Mouse (Mus musculus): ENCODE measurements at regions not wholly inside any gene's neighbourhood (a gene's known extent, or its start where the extent isn't known, plus 50 kb on each side); places are given as distances from the start of the nearest gene placed in this dataset.

DNA sequence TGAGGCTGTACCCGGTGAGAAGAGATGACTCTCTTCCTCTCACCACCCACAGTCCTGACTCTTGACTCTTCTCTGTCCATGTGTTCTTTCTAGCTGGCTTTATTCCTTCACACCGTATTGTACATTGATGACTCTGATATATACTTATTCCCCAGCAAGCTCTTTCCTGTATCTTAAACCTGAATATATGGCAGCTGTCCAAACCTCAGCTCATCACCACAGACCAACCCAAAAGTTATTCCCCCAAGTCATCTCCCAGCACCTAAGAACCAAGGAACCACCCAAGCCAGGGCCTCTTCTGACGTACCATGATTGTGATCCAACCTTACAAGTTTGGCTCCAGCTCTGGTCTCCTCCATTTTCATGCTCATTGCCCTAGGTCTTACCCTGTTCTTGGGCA, 99.1 kb upstream of the Prdm1 start:
- Histone ChIP-seq H3K27me3 (ENCODE audit: insufficient read depth, low read length) (no peaks in the 10 kb centered on the region), H3K4me3 (ENCODE audit: low read length) (no peak overlapping the region), H3K36me3 (ENCODE audit: insufficient read depth, low read length) (no peaks in the 10 kb centered on the region), H3K27ac (no peak overlapping the region), H3K4me1 (ENCODE audit: insufficient read depth, low read length) (no peaks in the 10 kb centered on the region), H3K4me2 (ENCODE audit: low read depth, low read length) (no peak overlapping the region), H3K9me3 (ENCODE audit: low read length) (no peaks in the 10 kb centered on the region), H3K9ac (replicated peaks; ENCODE audit: low read length) (no peak overlapping the region)
- ATAC-seq (no peak), DNase-seq (ENCODE audit: low spot score) (no peak)
- 96% methylated on average over 3 of the region's 3 CpGs for WGBS
- TF ChIP-seq CTCF (IDR thresholded peaks at IDR 0.05; ENCODE audit: low read depth) = no peak

DNA sequence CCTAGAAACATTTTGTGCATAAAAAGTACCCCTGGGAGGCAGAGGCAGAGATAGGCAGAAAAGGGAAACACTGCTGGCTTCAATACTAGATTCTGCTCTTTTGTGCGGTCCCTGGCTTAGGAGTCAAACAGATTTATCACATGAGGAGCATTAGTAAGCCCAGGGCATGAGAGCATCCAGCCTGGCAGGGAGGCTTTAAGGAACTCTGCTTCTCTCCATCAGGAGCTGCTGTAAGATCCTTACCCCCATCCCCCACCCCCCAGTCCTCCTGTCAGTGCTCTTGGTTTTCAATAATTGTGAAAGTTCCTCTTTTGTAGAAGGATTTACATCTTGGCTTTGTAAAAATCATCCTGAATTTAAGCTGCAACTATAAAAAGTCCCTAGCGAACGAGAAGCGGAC, 97.2 kb upstream of the Prdm1 start:
- no peak overlapping the region for H3K27ac ChIP-seq
- H3K4me3 ChIP-seq (ENCODE audit: low read length) = no peak overlapping the region
- no peak for TF ChIP-seq CTCF (IDR thresholded peaks at IDR 0.05; ENCODE audit: low read depth)
- no peaks in the 10 kb centered on the region for H3K9me3 ChIP-seq (ENCODE audit: low read length)
- H3K9ac ChIP-seq (replicated peaks; ENCODE audit: low read length) = no peak overlapping the region
- no peak overlapping the region for H3K4me2 ChIP-seq (ENCODE audit: low read depth, low read length)
- H3K36me3 ChIP-seq (ENCODE audit: insufficient read depth, low read length) = no peaks in the 10 kb centered on the region
- ATAC-seq (no peak), DNase-seq (ENCODE audit: low spot score) (no peak)
- 76% methylated on average over 4 of the region's 4 CpGs for WGBS
- H3K27me3 ChIP-seq (ENCODE audit: insufficient read depth, low read length) = no peaks in the 10 kb centered on the region
- H3K4me1 ChIP-seq (ENCODE audit: insufficient read depth, low read length) = no peaks in the 10 kb centered on the region

DNA sequence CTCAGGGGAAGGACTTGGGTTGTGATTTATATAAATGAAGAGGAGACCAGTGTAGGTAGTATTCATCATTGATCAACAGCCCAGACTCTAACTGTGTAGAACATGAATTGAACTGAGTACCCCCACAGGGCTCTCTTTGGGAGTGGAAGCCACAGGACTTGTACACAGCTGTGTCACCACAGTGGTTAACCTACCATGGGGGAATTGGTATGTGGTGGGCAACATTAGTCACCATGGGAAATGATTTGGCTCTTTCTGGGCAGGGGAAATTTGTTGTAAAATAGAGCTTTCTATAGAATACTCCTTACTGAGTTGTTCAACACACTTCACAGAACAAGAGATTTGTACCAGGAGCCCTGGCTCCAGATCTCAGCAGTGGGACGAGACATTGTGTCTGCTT, 87.3 kb upstream of the Prdm1 start:
- WGBS = 65% methylated on average over 1 of the region's 1 CpGs
- H3K4me3 ChIP-seq (ENCODE audit: low read length) = no peak overlapping the region
- no peaks in the 10 kb centered on the region for H3K9me3 ChIP-seq (ENCODE audit: low read length)
- H3K4me2 ChIP-seq (ENCODE audit: low read depth, low read length) = no peak overlapping the region
- ATAC-seq (no peak), DNase-seq (ENCODE audit: low spot score) (no peak)
- H3K27ac ChIP-seq = no peak overlapping the region
- no peaks in the 10 kb centered on the region for H3K27me3 ChIP-seq (ENCODE audit: insufficient read depth, low read length)
- no peak overlapping the region for H3K9ac ChIP-seq (replicated peaks; ENCODE audit: low read length)
- no peaks in the 10 kb centered on the region for H3K4me1 ChIP-seq (ENCODE audit: insufficient read depth, low read length)
- TF ChIP-seq CTCF (IDR thresholded peaks at IDR 0.05; ENCODE audit: low read depth) = no peak
- H3K36me3 ChIP-seq (ENCODE audit: insufficient read depth, low read length) = no peaks in the 10 kb centered on the region

DNA sequence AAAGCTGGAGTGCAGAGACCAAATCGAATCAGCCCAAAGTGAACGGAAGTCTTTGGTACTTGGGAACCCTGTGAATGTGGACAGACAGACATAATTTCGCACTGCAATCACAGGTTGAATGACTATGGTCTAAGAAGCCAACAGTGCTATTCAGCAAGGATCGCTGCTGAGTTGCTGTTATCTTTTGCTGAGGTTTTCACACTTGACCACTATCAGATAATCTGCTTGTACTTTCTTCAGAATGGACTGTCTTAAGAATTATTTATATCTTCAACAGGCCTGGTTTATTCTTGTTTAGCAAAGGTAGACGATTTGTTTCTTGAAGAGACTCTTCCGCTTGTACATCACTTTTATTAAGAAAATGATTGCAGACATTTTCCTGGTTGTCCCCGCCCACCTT, 84.3 kb upstream of the Prdm1 start:
- H3K9ac ChIP-seq (replicated peaks; ENCODE audit: low read length) = no peak overlapping the region
- no peak overlapping the region for H3K4me3 ChIP-seq (ENCODE audit: low read length)
- H3K27ac ChIP-seq = no peak overlapping the region
- DNase-seq (ENCODE audit: low spot score) = no peak
- no peaks in the 10 kb centered on the region for H3K9me3 ChIP-seq (ENCODE audit: low read length)
- H3K36me3 ChIP-seq (ENCODE audit: insufficient read depth, low read length) = no peaks in the 10 kb centered on the region
- no peaks in the 10 kb centered on the region for H3K4me1 ChIP-seq (ENCODE audit: insufficient read depth, low read length)
- WGBS = 94% methylated on average over 7 of the region's 7 CpGs
- H3K27me3 ChIP-seq (ENCODE audit: insufficient read depth, low read length) = no peaks in the 10 kb centered on the region
- ATAC-seq = no peak
- no peak overlapping the region for H3K4me2 ChIP-seq (ENCODE audit: low read depth, low read length)
- no peak for TF ChIP-seq CTCF (IDR thresholded peaks at IDR 0.05; ENCODE audit: low read depth)

DNA sequence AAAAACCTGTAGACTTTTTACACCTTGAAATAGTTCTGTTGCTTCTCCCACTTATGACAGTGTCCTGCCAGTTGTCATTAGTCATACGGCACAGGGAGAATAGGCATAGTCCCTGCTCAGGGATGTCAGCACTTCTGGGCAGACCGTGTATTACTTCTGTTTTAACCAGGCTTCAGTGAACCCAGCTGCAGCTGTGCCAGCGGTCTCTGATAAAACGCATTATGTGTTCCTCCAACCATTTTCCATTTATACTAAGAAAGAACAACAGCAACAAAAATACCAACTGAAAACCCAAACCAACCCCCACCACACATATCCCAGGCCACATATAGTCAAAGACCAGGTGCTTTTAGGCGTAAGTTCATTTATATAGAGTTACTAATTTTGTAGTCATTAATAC, 83.1 kb upstream of the Prdm1 start:
- H3K9me3 ChIP-seq (ENCODE audit: low read length) = no peaks in the 10 kb centered on the region
- no peaks in the 10 kb centered on the region for H3K36me3 ChIP-seq (ENCODE audit: insufficient read depth, low read length)
- H3K9ac ChIP-seq (replicated peaks; ENCODE audit: low read length) = no peak overlapping the region
- H3K27ac ChIP-seq = no peak overlapping the region
- no peaks in the 10 kb centered on the region for H3K27me3 ChIP-seq (ENCODE audit: insufficient read depth, low read length)
- no peak for TF ChIP-seq CTCF (IDR thresholded peaks at IDR 0.05; ENCODE audit: low read depth)
- DNase-seq (ENCODE audit: low spot score) (no peak), ATAC-seq (no peak)
- H3K4me2 ChIP-seq (ENCODE audit: low read depth, low read length) = no peak overlapping the region
- no peaks in the 10 kb centered on the region for H3K4me1 ChIP-seq (ENCODE audit: insufficient read depth, low read length)
- 82% methylated on average over 5 of the region's 5 CpGs for WGBS
- no peak overlapping the region for H3K4me3 ChIP-seq (ENCODE audit: low read length)

DNA sequence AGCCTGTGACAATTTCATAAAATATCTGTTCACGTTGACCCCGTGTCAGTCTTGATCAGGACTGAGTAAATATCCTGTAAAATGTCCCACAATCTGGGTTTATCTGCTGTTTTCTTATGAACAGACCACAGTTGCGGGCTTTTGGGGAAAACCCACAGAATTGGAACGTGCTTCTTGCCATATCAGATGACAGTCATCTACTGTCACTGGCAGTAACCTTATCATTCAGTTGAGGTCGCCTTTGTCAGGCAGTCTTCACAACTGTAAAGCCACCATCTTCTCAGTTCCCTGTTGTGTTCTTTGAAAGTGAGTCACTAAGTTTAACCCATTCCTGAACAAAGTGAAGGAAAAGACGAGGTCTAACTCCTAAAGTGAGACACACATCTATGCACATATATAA, 80.9 kb upstream of the Prdm1 start:
- TF ChIP-seq CTCF (IDR thresholded peaks at IDR 0.05; ENCODE audit: low read depth) = no peak
- Histone ChIP-seq H3K4me3 (ENCODE audit: low read length) (no peak overlapping the region), H3K9ac (replicated peaks; ENCODE audit: low read length) (no peak overlapping the region), H3K36me3 (ENCODE audit: insufficient read depth, low read length) (no peaks in the 10 kb centered on the region), H3K27ac (no peak overlapping the region), H3K4me1 (ENCODE audit: insufficient read depth, low read length) (no peaks in the 10 kb centered on the region), H3K4me2 (ENCODE audit: low read depth, low read length) (no peak overlapping the region), H3K9me3 (ENCODE audit: low read length) (no peaks in the 10 kb centered on the region), H3K27me3 (ENCODE audit: insufficient read depth, low read length) (no peaks in the 10 kb centered on the region)
- DNase-seq (ENCODE audit: low spot score) (no peak), ATAC-seq (no peak)
- WGBS = 84% methylated on average over 6 of the region's 6 CpGs

DNA sequence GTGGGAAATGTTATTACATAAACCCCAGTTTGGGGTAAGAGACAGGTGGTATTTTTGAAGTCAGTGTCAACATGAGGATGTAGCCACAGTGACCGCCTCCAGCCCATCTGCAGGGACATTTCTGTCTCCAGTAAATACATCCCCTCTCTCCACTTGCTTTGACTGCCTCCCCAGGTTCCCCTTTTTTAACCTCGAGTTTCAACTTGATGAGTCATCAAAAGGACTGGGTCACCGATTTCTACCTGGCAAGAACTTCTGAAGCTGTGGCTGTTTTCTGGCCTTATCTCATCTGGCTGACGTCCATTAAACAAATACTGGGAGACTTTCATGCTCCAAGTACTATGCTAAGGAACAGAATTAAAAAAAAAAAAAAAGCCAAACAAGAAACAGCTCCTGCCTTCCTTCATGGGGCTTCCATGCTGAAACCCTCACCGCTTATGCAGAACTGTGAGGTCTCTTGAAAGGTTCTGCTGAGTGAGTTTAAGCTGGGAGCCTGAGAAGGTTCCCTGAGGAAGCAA, 79.1 kb upstream of the Prdm1 start:
- Histone ChIP-seq H3K4me3 (ENCODE audit: low read length) (no peak overlapping the region), H3K9me3 (ENCODE audit: low read length) (no peaks in the 10 kb centered on the region), H3K36me3 (ENCODE audit: insufficient read depth, low read length) (no peaks in the 10 kb centered on the region), H3K4me1 (ENCODE audit: insufficient read depth, low read length) (no peaks in the 10 kb centered on the region), H3K27me3 (ENCODE audit: insufficient read depth, low read length) (no peaks in the 10 kb centered on the region), H3K27ac (no peak overlapping the region), H3K4me2 (ENCODE audit: low read depth, low read length) (no peak overlapping the region), H3K9ac (replicated peaks; ENCODE audit: low read length) (no peak overlapping the region)
- DNase-seq (ENCODE audit: low spot score) = no peak
- no peak for TF ChIP-seq CTCF (IDR thresholded peaks at IDR 0.05; ENCODE audit: low read depth)
- 73% methylated on average over 5 of the region's 5 CpGs for WGBS
- no peak for ATAC-seq

All from hindbrain, postnatal 0 days (tissue).